Mouse (Mus musculus): ENCODE data around the gene Gucy1b1. TPM values are rescaled to one million over a fixed set of nuclear protein-coding genes. Genes with fewer than 3 reads are reported as not detected.

Gene Gucy1b1
- polyA plus RNA-seq, 1 experiment, result not detected

DNA sequence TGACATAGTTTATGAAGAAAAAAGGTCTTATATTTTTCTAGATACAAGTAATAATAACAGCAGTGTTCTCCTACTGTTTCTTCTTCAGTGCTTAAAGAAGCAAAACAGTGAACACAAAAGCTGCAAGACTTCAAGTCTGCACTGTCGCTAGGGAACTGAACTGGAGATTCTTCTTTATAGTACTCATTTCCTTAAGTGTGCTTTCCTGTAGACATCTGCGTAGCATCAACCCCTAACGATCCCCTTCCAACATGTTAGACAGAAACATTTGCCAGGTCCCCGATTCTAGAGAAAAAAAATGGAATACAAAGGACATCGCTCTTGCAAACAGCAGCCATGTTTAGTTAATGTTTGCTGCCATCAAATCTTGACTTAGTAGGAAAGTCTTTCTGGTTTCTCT is 6.7 kb downstream of the Gucy1b1 start:
- no peaks in the 10 kb centered on the region for H3K36me3 ChIP-seq (ENCODE audit: control insufficient read depth)
- no peaks in the 10 kb centered on the region for H3K9me3 ChIP-seq (ENCODE audit: control insufficient read depth, low read length)
- peaks cover under 1% of the 10 kb centered on the region for H3K27me3 ChIP-seq (ENCODE audit: control insufficient read depth)
- no peak overlapping the region for H3K4me3 ChIP-seq (replicated peaks)
- TF ChIP-seq GATA1 (IDR thresholded peaks at IDR 0.05; ENCODE audit: low read length), result no peak
- TF ChIP-seq TAL1 (IDR thresholded peaks at IDR 0.05; ENCODE audit: low read length), result no peak
- no peaks in the 10 kb centered on the region for H3K4me1 ChIP-seq (ENCODE audit: control insufficient read depth)

DNA sequence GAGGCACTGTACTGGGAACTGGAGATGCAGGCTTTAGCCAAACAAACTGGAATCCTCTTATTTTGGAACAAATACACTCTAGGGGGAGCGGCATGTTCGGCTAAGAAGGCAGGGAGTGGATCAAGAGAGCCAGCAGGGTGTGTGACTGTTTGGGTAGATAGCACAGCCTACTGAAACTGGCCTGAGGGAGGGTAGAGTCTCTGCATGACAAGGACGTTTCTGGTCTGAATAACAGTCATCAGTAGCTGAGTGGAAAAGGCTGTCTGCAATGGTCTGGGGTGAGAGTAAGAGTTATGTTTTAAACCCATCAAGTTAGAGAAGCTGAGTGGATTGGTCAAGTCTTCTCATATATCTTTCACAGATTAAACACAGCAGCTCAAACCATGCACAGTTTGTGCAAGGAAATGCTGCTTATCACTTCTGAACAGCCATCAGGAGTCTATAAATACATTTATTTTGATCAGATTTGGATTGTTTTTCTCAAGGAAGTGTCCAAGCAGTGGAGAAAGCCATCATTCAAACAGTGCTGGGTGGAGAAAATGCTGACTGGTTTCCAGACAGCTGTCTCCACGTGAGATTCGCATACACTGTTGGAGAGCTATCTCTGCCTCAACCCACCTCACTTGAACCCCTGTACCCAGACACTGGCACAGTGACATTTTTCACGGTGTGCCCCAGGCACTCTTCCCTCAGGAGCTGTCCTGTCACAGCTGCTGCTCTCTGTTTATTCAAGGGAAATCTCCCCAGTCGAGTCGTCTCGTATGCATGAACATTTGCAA is 12.9 kb downstream of the Gucy1b1 start:
- no peaks in the 10 kb centered on the region for H3K36me3 ChIP-seq (ENCODE audit: control insufficient read depth)
- H3K27me3 ChIP-seq (ENCODE audit: control insufficient read depth), result no peaks in the 10 kb centered on the region
- H3K4me1 ChIP-seq (ENCODE audit: control insufficient read depth), result no peaks in the 10 kb centered on the region
- TF ChIP-seq TAL1 (IDR thresholded peaks at IDR 0.05; ENCODE audit: low read length) (no peak), GATA1 (IDR thresholded peaks at IDR 0.05; ENCODE audit: low read length) (no peak)
- H3K9me3 ChIP-seq (ENCODE audit: control insufficient read depth, low read length), result no peaks in the 10 kb centered on the region
- no peak overlapping the region for H3K4me3 ChIP-seq (replicated peaks)

DNA sequence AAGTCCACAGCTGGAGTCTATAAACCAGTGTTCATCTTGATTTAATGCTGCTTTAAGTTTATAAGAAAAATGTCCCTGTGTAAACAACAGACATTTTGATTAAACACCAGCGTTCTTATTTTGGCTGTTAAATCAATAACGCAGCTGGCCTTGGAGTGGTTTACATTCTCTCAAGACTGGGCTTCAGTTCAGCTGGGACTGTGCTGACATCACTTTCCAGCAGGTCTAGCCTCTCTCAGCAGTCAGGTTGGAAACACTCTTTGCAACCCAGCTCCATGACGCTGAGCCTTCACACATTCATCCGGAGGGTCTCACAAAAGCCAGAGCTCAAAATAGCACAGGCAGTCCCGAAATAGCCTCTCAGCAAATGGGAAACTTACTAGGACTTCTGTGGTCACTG is 17.3 kb downstream of the Gucy1b1 start:
- Histone ChIP-seq H3K4me1 (ENCODE audit: control insufficient read depth) (no peaks in the 10 kb centered on the region), H3K9me3 (ENCODE audit: control insufficient read depth, low read length) (no peaks in the 10 kb centered on the region)
- TF ChIP-seq TAL1 (IDR thresholded peaks at IDR 0.05; ENCODE audit: low read length) (no peak), GATA1 (IDR thresholded peaks at IDR 0.05; ENCODE audit: low read length) (no peak)

DNA sequence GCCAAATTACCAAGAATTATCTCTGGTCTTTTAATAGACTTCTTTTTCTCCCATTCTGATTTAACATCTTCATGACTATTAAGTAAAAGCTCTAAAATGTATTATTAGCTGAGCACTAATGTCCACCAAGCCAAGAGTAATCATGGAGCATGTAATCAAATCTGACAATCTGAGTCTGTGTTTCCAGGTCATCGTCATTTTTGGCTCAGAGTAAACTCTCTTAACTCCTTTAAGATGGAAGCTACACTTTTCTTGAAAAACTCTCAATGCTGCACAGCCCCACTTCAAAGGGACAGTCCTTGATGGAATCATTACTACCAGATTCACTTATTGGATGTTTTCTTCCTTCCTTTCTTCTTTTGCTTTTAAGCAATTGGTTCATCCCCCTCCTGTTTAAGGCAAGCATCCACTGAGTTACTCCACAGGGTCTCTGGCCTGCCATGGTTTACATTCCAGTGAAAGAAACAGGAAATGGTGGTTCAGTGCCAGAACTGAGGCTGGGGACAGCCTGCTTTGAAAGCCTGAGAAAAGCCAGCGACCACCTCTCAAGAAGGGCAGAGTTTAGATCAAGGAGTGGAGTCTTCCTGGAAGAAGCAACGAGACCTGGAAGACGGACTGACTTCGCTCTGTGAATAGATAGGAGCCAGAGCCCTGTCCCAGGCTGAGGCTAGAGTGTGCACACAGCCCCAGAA is 20.1 kb downstream of the Gucy1b1 start:
- Histone ChIP-seq H3K9me3 (ENCODE audit: control insufficient read depth, low read length) (no peaks in the 10 kb centered on the region), H3K27me3 (ENCODE audit: control insufficient read depth) (no peaks in the 10 kb centered on the region), H3K36me3 (ENCODE audit: control insufficient read depth) (no peaks in the 10 kb centered on the region), H3K4me3 (replicated peaks) (no peak overlapping the region), H3K4me1 (ENCODE audit: control insufficient read depth) (no peaks in the 10 kb centered on the region)
- TF ChIP-seq TAL1 (IDR thresholded peaks at IDR 0.05; ENCODE audit: low read length) (no peak), GATA1 (IDR thresholded peaks at IDR 0.05; ENCODE audit: low read length) (no peak)

More for the DNA sequence above, 17.3 kb downstream of the Gucy1b1 start:
- Histone ChIP-seq H3K27me3 (ENCODE audit: control insufficient read depth) (no peaks in the 10 kb centered on the region), H3K36me3 (ENCODE audit: control insufficient read depth) (no peaks in the 10 kb centered on the region), H3K4me3 (replicated peaks) (no peak overlapping the region)

DNA sequence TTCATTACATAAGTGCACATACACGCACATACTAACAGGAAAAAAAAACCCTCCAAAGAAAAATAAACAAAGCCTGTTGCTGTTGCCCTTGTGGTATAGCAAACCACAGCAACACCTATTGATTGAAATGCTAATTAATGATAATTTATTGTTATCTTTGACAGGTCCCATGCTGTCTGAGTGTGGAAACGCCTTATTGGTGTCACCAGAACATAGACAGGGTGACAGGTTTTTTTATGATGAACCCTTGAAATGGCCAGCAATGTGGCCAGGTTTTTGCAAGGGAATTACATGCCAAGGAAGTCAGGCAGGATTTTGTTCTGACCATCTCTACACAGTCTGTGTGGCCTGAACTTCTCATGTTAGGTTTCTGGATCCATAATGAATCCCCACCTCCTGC is 22.5 kb downstream of the Gucy1b1 start:
- Histone ChIP-seq H3K4me3 (replicated peaks) (no peak overlapping the region), H3K9me3 (ENCODE audit: control insufficient read depth, low read length) (no peaks in the 10 kb centered on the region), H3K27me3 (ENCODE audit: control insufficient read depth) (no peaks in the 10 kb centered on the region), H3K36me3 (ENCODE audit: control insufficient read depth) (no peaks in the 10 kb centered on the region), H3K4me1 (ENCODE audit: control insufficient read depth) (no peaks in the 10 kb centered on the region)
- TF ChIP-seq GATA1 (IDR thresholded peaks at IDR 0.05; ENCODE audit: low read length) (no peak), TAL1 (IDR thresholded peaks at IDR 0.05; ENCODE audit: low read length) (no peak)

DNA sequence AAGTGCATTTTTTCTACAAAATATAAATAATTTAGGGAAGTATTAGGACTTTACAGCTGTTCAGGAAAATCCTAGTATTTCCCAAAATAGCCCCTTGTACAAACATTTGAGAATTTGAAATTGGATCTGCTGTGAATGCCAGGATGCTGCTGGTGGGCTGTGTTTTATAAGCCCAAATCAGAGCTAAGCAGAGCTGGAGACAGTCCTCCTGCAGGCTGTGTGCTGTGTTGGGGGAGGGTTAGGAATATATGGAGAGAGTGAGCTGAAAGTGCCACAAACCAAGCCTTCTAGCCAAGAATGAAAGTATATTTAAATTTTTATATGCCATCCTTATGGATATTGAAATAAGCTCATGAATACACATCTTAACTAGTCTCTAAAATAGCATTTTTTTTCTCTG is 23.0 kb downstream of the Gucy1b1 start:
- H3K4me3 ChIP-seq (replicated peaks), result no peak overlapping the region
- H3K9me3 ChIP-seq (ENCODE audit: control insufficient read depth, low read length), result no peaks in the 10 kb centered on the region
- no peaks in the 10 kb centered on the region for H3K27me3 ChIP-seq (ENCODE audit: control insufficient read depth)
- H3K36me3 ChIP-seq (ENCODE audit: control insufficient read depth), result no peaks in the 10 kb centered on the region
- no peaks in the 10 kb centered on the region for H3K4me1 ChIP-seq (ENCODE audit: control insufficient read depth)
- TF ChIP-seq TAL1 (IDR thresholded peaks at IDR 0.05; ENCODE audit: low read length), result no peak
- TF ChIP-seq GATA1 (IDR thresholded peaks at IDR 0.05; ENCODE audit: low read length), result no peak

DNA sequence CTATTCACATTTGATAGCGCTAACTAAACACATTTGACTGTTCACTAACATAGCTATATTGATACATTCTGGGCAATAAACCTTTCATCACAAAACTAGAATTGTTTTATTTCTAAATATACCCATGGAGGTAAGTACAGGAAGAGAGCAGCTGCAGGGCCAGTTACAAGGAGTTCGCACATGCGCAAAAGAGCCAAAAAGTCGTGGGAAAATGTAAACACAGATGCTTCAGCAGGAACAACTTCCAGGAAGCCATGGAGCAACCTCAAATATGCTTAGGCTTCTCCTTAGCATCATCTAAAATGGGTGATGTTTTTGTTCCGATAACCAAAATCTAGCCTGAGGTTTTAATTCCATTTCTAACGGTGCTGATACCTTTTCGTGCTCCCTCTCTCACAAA is 25.8 kb downstream of the Gucy1b1 start:
- no peak overlapping the region for H3K4me3 ChIP-seq (replicated peaks)
- no peak for TF ChIP-seq TAL1 (IDR thresholded peaks at IDR 0.05; ENCODE audit: low read length)
- no peak for TF ChIP-seq GATA1 (IDR thresholded peaks at IDR 0.05; ENCODE audit: low read length)
- H3K27me3 ChIP-seq (ENCODE audit: control insufficient read depth), result no peaks in the 10 kb centered on the region
- H3K4me1 ChIP-seq (ENCODE audit: control insufficient read depth), result no peaks in the 10 kb centered on the region
- H3K9me3 ChIP-seq (ENCODE audit: control insufficient read depth, low read length), result no peaks in the 10 kb centered on the region
- no peaks in the 10 kb centered on the region for H3K36me3 ChIP-seq (ENCODE audit: control insufficient read depth)

DNA sequence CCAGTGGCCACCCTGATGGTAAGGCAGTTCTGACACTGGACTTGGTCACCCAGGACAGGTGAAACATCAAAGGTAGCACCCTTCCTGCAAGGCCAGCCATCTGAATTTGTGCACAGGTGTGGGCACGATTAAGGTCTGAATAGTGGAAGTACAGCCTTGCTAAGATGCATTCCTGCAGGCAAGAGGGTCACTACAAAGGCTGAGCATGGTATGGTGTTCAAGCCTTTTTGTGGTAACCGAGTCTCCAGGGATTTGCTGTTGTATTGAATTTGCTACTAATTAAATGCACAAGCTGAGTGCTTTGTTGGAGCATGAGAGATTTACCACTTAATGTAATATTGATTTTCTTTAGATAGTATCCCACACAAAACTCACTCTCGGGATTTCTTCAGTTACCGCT is 26.4 kb downstream of the Gucy1b1 start:
- Histone ChIP-seq H3K4me1 (ENCODE audit: control insufficient read depth) (no peaks in the 10 kb centered on the region), H3K4me3 (replicated peaks) (no peak overlapping the region), H3K27me3 (ENCODE audit: control insufficient read depth) (no peaks in the 10 kb centered on the region), H3K9me3 (ENCODE audit: control insufficient read depth, low read length) (no peaks in the 10 kb centered on the region), H3K36me3 (ENCODE audit: control insufficient read depth) (no peaks in the 10 kb centered on the region)
- no peak for TF ChIP-seq GATA1 (IDR thresholded peaks at IDR 0.05; ENCODE audit: low read length)
- TF ChIP-seq TAL1 (IDR thresholded peaks at IDR 0.05; ENCODE audit: low read length), result no peak

DNA sequence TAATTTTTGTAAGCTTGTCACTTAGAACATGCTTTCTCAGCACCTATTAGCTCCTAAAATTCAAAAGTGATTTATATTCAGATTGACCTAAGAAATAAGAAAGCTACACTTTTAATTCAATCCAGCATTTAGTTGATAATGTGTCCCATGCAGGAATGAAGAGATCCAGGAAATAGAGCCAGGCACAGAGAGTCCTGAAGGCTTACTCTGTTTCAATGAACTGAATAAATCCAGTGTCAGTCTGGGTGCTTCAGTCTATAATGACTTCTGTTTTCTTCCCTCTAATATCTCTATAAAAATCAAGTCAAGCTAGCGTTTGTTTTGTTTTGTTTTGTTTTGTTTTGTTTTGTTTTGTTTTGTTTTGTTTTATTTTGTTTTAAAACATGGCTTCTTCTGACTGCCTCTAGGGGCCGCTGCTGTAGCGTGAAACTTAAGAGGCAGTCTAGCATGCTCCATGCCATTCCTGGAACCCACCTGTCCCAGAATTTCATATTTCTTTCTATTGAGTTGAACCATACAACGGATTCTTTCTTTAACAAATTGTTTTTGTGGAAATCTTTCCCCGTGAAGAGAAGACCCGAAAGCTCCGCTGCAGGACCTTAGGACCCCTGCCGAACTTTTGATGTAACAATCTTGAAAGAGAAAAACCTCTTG is 27.3 kb downstream of the Gucy1b1 start:
- H3K9me3 ChIP-seq (ENCODE audit: control insufficient read depth, low read length), result no peaks in the 10 kb centered on the region
- no peak overlapping the region for H3K4me3 ChIP-seq (replicated peaks)
- TF ChIP-seq GATA1 (IDR thresholded peaks at IDR 0.05; ENCODE audit: low read length) (no peak), TAL1 (IDR thresholded peaks at IDR 0.05; ENCODE audit: low read length) (no peak)
- H3K36me3 ChIP-seq (ENCODE audit: control insufficient read depth), result no peaks in the 10 kb centered on the region
- H3K4me1 ChIP-seq (ENCODE audit: control insufficient read depth), result no peaks in the 10 kb centered on the region
- no peaks in the 10 kb centered on the region for H3K27me3 ChIP-seq (ENCODE audit: control insufficient read depth)

Data from erythroblast, embryonic 14.5 days (primary cell).